Mouse (Mus musculus) layer of hippocampus, postnatal 36 days (tissue): ENCODE results near the gene Gng7. TPM values are rescaled to one million over a fixed set of nuclear protein-coding genes. Genes with fewer than 3 reads are reported as not detected.

Experiments used
- DNase-seq, 2 experiments: peaks; one replicate each; pipeline ENCODE4 v3.0.0; 2022
- total RNA-seq, 2 experiments: library from RNA; stranded (reverse); gene quantifications; 2 replicates each; pipeline ENCODE4 v1.2.3; 2021

Gng7 gene
- total RNA-seq, 2 experiments from 2014 or later = 161 to 175 TPM

DNA sequence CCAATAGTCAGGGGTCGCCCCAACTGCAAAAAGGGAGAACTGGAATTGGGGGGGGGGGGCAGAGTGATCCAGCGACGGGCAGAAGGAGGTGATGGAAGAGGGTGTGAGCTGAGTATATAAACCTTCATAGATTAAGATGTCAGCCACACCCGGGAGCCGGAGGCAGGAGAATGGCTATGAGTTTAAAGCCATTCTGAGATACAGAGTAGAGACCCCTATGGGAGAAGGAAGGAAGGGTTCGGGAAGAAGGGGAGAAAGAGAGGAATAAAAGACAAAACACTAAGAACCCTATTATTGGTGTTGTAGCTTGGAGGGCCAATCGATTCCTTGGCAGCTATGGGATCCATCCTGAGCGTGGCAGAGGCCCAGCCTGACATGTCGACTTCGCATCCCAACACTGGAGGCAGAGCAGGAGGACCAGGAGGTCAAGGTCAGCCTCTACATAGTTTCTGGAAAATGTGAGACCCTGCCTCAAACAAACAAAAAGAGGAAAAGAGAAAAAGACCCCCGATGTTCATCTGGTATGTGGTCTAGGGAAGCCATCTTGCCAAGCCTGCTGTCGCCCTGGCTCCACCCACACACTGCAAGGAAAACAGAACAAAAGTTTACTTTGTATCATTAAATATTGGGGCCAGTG, 11.0 kb upstream of the Gng7 start, which contains the start of gene Diras1:
Gene Diras1 (minus strand): TSS at position 24 of the 637 bp plus-strand sequence.
- DNase-seq = no peak

DNA sequence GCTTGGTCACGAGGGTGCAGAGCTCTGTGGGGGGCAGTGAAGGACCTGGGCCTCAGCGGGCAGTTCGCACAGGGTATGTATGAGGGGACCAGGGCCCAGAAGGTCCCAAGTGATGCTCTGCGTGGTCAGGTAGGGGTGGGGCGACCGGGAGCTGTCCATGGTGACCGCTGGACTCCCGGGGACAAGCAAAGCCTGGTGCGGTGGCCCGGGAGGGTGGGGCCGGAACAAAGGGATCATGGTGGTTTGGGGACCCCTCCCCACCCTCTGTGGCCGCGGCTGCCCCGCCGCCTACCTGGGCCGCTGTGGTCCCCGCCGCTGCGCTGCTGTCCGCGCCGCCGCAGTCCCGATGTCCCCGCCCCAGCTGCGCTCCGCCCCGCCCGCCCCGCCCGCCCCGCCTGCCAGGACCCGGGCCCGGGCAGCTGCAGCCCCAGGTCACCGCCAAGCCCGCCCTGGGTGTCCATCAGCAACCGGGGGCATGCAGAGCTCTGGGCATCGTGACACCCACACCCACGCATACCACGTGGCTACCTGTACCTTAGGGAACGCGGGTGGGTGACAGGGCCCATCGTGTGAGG, 10.4 kb upstream of the Gng7 start:
- DNase-seq = no peak

DNA sequence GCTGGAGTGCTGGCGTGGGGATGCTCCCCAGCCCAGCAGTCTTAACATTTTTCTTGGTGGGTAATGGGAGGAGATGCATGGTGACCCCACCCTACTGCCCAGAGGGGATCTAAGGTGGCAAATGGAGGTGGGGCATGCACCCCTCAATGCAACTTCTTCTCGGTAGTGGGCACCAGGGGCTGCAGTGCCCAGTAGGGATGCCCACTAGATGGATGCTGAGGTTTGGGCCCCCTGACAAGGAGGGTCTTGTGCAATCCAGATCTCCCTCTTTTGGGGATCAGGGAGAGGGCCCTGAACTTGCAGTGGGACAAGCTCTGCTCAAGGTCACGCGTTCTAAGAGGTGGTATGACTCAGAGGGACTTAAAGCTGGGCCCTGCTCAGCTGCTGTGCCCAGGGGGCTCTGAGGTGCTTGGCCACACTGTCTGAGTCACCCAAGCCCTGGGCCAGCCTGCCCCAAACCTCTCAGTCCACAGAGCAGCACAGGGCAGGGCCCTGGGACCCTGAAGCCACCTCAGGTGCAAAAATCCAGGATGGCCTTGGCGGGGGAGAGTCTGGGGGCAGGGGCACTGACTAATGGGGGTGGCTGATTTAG, 9.7 kb upstream of the Gng7 start:
- no peak for DNase-seq

DNA sequence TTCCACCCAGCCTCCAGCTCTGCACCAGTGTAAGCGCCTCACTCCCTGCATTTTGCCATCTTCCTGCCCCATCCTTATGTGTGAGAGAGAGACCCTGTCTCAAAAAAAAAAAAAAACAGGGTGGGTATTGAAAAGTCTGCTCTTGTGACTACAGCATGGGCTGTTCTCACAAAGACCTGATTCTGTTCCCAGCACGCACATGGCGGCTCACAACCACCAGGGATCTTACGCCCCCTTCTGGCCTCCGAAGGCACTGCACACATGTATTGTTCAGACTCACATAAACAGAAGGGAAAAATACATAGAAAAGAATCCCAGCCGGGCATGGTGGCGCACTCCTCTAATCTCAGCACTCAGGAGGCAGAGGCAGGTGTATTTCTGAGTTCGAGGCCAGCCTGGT, 8.0 kb upstream of the Gng7 start:
- DNase-seq = no peak

DNA sequence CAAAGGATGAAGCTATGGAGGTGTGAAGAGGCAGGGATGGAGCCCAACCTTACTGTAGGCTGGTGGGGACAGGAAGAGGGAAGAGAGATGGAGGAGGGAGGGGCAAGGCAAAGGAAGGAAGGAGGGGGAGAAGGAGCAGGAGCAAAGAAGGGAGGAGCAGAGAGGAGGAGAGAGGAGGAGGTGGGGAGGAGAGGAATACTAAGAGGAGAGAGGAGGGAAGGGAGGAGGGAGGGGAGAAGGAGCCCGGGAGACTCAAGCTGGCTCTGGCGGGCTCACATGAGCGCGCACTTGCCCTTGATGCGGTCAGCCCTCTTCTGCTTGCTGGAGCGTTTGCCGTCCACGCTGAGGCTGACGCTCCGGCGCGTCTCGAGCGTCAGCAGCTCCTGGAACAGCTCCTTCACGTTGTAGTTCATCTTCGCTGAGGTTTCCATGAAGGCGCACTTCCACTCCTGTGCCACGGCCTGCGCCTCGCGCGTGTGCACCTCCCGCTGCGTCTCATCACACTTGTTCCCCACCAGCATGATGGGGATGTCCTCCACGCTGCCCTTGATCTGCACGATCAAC, 6.9 kb upstream of the Gng7 start:
- DNase-seq = no peak

DNA sequence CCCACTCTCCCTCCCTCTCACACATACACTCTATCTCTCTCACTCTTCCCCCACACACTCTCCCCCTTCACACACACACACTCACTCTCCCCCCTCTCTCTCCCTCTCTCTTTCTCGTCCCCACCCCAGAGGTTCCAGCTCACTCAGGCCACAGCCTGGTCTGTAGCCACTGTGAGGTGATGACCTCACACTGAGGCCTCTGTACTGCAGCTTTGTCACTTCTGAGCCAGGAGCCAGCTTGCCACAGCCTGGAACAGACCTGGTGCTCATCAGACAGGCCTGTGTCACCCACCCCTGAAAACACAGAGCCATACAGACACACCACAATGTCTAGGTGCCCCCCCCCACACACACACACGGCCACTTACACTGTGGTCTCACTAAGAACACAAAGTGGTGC, 5.5 kb upstream of the Gng7 start:
- DNase-seq = no peak

DNA sequence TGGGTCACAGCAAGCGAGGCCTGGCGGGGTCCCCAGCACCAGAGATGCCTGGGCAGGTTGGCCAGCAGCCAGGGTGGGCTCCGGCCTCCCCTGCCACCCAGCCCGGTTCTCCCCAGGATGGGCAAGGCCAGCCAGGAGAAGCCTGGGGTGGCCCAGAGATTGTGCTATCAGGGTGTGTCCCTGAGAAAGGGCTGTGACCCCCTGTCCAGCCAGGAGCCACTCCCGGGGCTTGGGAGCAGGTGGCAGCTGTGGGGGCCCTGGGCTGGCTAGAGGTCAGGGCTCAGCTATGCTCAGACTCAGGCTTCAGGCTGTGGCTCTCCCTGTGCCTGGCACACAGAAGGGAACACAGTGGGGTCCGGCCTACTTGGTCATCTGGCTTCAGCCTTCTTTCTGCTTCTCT, 4.9 kb upstream of the Gng7 start:
- no peak for DNase-seq

DNA sequence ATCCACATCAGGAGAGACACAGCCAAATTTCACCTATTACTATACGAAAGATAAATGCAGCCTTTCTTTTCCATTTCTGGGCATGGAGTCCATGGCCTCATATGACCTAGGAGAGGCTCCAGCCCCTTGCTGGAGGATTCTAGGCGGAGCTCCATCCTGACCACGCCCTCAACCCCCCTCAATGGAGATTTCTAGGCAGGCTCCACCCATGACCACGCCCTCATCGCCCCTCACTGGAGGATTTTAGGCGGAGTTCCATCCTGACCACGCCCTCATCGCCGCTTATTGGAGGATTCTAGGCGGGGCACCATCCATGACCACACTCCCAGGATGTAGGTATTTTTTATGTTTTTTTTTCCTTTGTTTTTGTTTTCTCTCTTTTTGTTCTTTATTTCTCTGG, 3.6 kb upstream of the Gng7 start:
- DNase-seq = no peak

DNA sequence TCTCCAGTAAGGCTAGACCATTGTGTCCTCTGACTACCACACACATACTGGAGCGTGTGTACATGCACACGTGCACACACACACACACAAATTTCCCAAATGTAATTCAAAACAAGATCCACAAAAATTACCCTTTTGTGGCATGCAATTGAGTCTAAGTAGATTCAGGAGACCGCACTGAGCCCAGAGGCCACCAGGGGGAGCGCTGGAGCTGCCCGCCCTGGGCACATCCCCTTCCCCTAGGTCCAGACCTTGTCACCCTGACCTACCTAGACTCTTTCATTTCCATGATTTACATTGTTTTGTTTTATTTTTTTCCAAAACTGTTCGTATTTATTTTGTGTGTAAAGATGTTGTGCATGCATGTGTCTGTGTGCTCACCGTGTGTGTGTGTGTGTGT, 1.9 kb upstream of the Gng7 start:
- no peak for DNase-seq

DNA sequence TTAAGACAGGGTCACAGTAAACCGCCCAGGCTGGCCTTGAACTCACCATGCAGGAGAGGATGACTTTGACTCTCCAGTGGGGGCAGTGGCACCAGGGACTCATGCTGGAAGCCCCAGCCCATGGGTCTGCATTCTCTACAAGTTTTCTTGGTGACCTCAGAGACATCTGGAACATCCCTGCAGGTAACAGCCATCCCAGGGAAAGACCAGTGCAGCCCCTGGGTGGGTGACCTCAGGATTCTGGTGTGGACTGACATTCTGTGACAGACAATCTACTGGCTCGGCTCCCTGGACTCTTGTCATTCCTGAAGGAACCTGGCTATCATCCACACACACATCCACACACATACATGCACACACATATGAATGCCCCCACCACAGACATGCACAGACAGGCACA, 921 bp upstream of the Gng7 start:
- DNase-seq = no peak

DNA sequence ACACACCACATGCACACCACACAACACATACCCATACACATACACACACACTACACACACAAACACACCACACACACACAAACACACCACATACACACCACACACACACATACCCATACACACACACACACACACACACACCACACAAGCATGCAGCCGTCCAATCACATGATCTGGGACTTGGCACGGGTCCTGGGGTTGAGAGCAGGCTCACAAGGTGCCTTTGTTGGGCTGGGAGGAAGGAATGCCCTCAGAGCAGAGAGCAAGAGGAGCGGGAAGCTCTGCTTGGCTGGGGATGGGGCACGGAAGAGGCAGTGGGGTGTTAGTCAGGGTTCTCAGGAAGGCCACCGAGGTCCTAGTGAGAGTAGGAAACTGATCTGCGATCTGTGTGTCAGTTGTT, 3.9 kb downstream of the Gng7 start:
- no peak for DNase-seq

DNA sequence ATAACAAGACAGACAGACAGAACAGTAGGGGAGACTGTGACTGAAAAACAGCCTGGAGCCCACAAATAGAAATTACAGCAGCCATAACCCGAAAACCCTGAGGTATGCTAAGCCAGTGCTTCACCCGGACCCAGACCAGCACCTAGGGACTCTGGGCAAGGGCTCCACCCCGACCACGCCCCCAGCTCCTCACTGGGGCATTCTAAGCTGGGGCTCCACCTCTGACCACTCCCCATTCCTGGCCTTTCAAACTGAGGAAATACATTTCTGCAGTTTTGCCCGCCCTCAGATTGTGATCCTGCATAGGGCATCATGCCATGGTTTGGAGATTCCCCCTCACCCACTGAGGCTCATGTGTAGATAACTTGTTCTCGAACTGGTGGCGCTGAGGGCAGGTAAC, 7.5 kb downstream of the Gng7 start:
- DNase-seq = no peak

DNA sequence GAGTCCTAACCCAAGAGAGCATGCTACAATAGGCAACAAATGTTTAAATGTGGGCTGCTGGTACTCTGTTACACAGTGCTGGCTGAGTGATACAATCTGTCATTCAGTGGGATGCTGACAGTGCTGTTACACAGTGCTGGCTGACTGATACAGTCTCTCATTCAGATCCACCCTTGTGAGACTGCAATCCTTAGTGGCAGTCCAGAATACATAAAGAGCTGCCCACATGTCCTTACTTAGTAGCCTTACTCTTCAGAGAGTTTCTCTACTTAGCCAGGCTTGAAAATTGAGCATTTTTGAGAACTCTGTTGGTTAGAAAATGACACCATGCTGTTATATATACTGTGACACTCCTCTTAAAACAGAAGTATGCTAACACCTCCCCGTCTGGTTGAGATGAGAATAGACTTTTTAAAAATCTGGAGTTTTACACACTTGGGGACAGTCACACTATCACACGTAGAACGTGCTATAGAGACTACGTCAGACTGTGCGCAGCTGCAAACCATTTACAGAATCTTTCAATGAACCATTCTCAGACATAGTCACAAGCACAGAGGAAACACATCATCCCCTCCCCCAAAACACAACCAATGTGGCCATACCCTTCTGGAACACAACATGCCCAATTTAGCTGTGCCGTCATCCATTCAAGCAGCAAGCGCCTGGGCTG, 8.6 kb downstream of the Gng7 start:
- no peak for DNase-seq

DNA sequence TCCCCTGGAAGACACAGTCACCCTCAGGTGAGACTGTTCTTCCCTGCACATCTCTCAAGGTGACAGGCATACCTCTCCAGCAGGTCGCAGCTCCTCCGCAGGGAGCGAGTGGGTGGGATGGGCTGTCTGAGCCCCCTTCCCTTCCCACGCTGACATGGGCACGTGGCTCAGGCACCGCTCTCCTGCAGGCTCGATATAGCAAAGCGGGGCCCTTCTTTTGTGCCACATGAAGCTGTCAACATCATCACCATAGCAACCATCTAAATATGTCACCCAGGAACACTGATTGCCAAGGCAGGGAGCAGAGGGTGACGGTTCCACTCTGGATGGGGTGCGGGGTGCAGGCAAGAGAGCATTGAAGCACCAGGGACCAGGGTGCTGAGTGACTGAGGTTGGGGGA, 13.6 kb downstream of the Gng7 start:
- DNase-seq = peak; percentile 74

DNA sequence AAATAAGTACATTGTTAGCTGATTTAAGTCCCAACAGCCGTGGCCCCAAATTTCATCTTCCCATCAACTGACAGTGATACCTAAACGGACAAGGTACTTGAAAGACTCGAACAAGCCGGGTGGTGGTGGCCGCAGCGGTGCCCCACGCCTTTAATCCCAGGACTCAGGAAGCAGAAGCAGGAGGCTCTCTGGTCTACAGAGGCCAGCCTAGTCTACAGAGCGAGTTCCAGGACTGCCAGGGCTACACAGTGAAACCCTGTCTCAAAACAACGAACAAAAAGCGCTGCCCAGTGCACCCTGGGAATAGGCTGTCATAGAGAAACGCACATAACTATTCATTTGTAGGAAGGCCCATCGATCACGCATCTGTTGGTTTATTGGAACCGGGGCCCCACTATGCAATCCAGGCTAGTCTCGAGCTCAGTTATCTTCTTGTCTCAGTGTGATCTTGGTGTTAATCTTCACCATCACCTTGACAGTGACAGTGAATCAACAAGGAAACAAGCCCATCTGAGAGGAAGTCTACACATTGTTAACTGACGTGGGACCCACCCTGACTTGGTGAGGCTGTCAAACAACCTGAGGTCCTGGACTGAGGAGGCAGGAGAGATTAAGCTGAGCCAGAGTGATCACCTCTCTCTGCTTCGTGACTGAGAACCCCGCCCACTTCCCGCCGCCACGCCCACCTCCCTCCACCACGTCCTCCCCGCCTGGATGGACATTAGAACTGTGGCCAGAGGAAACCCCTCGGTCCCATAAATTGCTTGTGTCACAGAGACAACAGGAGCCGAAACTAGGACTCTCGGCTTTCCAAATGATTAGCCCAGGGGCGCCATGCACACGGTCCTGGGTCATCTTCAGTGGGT, 14.3 kb downstream of the Gng7 start:
- DNase-seq = no peak

DNA sequence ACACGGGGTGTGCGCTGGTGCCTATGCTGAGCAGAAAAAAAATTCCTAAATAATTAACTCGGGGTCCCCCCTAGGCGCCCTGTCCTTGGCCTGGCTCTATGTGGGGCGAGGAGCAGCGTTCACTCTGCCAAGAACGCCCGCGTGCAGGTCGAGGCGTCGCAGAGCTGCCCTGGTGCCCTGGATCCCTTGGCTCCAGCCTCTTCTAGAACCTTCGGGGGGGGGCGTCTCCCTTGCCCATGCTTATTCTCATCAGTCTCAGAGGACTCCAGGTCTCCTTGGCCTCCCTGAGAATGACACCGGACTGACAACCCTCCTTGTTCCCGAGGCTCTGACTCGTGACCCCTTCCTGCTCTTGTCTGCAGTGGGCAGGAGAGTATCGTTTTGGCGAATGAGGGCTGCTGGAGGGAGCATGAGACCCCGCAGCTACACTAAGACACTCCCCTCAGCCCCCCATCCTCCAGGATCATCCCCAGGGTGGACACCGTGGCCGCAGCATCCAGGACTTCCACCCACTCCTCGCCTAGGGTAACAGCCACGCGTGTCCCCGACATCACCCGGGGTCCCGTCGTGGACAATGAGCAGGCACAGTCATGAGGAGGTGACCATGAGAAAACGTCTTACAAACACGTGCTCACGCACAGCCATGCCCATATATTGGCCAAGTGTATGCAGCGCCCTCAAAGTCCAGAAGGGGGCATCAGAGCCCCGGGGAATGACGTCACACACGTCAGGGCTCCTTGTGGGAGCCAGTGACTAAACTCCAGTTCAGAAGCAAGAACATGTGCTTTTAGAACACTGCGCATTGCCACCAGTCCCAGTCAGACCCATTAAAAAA, 15.2 kb downstream of the Gng7 start:
- DNase-seq = peak; percentile 87 to 88

DNA sequence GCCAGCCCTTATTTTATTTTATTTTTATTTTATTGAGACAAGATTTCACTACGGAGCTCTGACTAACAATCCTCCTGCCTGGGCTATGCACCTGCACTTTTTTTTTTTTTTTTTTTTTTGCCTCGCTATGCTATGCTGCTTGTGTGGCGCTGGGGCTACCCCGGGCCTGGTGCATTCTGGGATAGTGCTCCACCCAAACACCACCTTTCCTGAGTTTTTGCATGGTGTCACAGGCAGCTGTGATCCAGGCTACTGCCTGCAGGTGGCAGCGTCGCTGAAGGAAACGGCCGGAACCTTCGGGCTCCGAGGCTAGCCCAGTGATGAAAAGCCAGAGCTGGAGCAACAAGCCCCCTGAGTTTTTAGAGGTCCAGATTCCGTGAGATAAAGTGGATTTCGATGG, 16.0 kb downstream of the Gng7 start:
- DNase-seq = no peak

DNA sequence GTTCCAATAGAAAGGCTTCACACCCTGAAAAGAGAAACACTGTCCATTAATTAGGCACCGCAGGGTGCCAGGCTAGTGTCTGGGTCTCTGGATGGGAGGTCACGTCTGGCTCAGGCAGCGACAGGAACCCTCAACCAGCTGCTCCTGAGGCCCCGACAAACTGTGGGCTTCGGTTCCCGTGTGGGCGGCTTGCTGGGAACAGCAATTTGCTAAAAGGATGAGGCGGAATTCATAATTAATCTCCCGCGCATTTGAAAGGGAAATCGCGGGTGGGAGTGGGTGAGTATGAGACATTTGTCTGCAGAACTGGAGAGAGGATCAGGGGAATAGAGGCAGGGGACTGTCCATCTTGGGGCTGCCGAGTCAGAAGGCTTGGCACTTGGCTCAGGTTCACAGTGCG, 16.7 kb downstream of the Gng7 start:
- DNase-seq = no peak

DNA sequence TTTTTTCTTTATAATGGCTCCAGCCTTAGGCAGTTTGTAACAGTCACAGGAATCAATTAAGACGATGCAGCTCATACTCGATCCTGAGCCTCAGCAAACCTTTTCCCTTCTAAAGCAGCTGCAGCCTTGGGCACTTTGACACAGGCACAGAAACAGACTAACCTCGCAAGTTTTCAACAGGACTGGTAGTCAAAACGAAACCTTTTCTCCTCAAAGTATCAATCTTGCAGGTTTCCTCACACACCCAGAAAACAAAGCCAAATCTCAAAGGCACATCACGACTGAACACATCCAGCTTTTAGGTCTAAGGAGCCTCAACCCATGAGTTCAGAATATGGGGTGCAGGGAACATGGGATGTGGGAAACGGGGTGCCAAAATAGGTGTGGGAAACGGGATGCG, 17.4 kb downstream of the Gng7 start:
- DNase-seq = no peak

DNA sequence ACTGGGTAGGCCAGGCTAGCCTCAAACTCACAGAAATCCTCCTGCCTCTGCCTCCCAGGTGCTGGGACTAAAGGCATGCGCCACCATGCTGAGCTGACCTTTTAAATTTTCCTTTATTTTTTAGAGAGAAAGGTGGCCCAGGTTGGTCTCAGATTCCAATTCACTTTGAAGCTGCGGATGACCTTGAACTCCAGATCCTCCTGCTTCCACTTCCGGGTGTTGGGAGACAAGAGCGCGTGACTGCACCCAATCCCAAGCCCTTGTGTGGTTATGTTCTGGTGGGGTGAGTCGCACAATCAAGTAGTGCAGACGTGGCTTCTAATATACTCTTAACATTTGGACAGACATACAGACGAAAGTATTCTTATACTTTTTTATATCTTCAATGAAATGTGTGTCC, 18.2 kb downstream of the Gng7 start:
- DNase-seq = no peak

DNA sequence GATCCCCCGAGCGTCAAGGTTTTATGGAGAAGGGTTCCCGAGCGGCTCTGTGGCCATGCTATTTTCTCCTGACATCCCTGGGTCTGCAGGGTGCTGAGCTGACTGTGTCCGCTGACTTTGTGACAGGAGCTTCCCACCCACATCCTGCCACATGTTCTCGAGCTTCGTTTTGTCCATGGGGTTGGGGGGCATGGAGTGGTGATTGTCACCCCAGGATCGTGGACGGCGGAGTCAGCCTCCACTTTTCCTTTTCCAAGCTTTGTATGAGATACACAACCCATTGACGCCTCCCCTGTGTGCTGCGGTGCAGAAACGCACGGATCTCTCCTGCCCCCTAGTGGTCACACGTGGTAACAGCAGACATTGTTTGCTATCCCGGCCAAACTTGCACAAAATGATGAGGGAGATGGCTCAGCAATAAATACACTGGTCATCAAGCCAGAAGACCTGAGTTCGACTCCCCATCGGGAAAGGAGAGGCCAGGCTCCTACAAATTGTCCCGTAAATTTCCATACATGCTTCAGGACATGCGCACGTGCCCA, 19.6 kb downstream of the Gng7 start:
- peak; percentile 83 to 84 for DNase-seq
